Mouse (Mus musculus): ENCODE measurements around the gene Sik3.

Gene Sik3

DNA sequence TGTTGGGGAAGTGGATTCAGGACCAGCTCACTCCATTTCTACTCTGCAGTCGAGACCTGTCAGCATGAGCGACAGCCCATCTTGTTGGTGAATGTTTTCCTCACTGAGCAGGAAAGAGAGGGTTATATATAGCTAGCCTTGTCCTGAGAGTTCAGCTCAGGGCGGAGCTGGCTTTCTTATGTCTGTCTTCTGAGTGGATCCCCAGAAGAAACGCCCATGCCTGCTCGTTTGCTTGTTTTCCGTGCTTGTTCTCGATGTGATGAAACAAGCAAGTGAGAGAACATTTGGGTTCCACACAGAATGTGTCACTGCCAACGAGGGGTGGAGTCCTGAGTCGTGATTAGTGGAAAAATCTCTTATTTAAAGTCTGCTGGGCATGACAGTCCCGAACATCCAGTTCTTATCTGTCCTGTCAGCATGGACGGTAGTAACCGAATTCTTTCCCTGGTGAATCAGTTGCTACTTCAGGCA, 184.1 kb downstream of the Sik3 start:
- DNase-seq: no peak

DNA sequence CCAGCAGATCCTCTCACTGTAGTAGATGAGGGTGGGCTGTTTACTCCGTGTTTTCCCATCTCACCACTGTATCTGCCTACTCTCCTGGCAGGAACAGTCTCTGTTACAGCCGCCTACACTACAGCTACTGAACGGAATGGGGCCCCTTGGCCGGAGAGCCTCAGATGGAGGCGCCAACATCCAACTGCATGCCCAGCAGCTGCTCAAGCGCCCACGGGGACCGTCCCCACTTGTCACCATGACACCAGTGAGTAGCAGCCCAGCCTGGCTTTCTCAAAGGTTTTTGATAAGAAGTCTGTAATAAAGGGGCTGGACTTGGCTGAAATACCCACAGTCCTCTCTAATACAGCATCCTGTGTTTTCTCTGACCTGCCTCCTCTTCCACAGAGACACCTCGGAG, 185.8 kb downstream of the Sik3 start:
- DNase-seq: no peak

DNA sequence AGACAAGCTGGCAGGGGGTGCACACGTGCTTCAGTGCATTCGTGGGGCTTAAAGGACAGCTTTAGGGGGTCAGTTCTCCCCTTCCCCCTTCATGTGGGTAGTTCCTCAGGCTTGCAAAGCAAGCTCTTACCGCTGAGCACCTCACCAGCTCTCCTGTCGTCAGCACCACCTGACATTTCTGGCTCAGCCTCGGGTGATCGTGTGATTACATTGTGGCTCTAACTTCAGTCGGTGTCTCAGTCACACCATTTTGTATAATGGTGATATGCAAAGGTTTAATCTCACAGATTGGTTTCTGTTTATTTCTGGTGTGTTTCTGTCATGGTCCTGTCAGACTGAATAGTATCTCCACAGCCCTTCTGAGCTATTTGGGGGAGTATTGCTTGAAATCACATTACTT, 186.3 kb downstream of the Sik3 start:
- no peak for DNase-seq

DNA sequence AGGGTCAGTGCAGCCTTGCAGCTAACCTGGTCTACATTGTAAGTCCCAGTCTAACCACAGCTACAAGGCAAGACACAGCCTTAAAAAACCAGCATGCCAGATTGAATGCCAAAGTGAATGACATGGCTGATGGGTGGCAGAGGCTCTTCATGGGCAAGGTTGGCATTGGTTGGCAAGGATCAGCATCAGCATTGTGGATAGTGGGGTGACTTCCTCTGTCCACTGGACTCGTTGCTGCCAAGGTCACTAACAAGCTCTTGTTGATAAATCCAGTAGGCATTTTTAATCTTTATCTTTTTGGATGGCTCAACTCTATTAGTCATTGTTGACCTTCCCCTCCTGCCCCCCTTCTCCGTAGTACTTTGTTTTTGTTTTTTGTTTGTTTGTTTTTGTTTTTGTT, 187.0 kb downstream of the Sik3 start:
- DNase-seq: no peak

DNA sequence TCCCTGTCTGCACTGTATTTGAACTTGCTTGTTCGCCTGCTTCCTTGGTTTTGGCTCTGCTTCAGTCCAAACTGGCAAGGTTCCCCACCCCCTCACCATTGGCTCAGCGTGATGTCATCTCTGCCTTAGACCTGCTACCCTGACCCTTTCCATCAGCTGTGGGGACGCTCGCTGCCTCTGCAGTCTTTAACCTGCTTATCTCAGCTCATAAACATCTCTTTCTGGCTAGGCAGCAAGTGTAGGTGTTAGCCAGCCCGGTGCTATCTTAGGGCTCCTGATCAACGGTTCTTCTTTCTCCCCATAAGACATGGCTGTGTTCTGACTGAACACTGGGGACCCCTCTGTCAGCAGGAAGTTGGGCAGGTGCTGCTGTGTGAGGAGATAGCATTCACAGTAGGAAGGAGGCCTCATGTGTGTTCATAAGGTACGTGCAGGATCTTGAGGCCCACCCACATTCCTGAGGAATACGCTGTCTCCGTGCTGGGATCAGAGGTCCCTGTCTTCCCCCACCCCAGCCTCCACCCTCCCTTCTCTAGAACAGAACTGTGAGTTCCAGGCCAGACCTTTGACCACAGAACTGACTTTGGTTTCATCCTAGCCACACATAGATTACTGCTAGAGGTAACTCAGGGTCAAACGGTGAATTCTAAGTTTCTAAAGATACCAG, 194.3 kb downstream of the Sik3 start:
- DNase-seq: no peak

DNA sequence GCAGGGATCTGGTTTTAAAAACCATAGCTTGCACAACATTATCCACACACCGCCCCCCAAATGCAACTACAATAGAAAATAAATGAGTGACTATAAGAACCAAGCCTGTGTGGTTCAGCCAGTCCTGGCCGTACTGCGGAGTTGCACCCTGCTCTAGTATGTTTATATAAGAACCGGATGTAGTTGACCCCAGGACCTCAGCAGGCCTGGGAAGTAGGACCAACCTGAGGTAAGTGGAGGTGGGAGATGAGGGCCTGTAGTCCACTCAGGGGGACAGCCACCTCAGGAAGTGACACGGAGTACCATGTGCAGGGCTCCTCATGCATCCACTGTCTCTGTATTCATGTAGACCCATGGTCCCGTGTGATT, 194.9 kb downstream of the Sik3 start:
- no peak for DNase-seq

DNA sequence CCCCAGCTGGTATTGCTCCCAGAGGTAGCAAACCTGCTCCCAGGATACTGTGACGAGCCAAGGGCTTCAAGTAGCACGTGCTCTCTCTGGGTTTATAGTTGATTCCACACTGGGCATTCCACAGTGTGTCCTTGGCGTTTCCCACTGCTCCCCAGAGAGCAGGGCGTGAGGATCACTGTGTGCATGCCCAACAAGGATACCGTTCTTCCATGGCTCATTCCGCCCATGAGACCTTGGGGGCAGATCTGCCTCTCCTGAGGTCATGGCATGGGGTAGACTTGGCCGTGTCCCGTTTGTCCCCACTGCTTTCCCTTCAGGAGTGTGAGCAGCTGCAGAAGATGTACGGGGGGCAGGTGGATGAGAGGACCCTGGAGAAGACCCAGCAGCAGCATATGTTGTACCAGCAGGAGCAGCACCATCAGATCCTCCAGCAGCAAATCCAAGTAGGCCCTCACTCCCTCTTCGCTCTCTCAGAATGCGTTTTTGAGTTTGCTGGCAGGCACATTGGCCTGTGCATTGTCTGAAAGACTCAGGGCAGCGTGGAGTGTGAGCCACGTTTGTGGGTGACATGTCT, 195.9 kb downstream of the Sik3 start:
- peak; percentile 48 for DNase-seq

DNA sequence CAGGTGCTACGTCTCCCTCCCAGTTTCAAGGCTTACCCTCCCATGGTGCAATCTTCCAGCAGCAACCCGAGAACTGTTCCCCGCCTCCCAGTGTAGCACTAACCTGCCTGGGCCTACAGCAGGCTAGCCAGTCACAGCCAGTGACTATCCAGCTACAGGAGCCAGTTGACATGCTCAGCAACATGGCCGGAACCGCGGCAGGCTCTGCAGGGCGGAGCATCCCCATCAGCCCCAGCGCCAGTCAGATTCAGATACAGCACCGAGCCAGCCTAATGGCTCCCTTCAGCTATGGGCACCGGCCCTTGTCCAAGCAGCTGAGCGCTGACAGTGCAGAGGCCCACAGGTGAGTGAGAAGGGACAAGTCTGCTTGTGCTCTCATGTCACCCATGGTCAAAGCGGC, 197.9 kb downstream of the Sik3 start:
- DNase-seq: no peak

DNA sequence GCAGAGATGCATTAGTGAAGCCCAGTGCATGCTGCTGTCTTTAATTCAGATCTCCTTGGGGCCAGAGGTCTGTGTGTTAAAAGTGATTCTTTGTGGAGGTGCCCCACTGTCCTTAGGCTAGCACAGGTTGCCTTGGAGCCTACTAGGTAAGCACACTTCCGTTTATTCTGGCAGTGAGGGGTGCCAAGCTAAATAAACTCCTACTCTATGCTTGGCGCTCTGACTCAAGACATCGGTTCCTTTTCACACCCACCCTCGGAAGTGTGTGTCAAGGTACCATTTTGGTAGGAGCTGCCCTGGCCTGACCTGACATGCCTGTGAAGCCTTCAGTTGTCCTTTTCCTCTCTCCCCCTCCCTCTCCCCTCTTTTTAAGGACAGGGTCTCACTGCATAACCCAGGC, 201.7 kb downstream of the Sik3 start:
- DNase-seq: no peak

DNA sequence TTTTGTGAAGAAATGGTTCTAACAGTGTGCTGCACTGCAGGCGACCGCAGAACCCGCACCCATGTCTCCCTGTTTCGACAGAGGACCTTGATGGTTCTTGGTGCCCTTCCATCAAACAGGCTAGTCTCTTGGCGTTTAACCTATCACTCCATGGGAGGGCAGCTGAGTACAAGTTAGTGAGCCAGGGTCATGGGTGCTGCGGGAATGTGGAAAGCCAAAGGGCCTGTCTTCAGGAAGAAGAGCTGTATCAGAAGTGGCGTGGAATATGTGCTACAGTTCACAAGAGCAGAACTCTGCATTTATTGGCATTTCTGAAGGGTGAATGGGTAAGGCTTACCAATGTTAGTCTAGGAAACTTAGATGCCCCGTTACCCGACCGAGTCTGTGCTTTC, 202.3 kb downstream of the Sik3 start:
- DNase-seq: no peak

DNA sequence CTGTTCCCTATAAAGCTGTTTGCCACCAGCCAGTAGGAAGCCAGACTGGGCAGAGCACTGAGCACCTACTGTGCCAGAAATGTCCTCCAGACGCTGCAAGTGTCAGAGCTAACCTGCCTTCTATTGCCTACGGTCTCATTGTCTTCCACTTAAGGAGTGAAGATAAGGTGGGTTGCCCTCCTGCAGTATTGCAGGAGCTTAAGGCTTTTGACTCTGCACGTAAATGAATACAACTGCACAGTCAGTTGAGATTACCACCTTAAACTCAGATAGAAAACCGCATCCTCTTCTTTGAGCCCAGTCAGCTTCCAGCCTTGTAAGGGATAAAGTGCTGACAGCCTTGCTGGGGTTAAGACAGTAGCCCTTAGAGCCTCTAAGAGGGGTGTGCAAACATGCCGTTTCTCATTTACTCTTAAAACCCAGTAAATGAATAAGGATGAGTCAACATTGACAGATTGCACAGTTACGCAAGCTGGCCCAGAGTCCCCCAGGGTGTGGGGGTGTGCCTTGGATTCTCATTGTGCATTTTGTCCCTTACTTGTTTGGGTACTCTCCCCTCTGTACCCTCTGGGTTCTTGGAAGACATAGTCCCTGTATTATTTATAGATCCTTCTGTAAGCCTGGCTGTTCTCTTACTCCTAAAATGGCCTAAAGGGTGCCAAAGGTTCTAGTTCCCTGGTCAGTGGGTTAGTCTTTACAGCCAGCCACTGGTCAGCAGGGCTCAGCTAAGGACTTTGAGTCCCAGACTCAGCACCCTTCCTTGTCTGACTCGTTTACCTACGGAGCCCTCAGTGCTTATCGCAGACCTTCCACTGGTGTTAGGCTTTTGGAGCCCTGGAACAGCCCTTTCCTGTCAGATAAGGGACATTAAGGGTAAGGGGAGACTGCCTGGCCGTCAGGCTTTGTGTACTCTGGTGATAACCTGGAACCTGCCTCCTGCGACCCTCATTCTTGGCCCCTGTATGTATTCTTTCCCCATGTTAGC, 203.0 kb downstream of the Sik3 start:
- peak; percentile 39 for DNase-seq

DNA sequence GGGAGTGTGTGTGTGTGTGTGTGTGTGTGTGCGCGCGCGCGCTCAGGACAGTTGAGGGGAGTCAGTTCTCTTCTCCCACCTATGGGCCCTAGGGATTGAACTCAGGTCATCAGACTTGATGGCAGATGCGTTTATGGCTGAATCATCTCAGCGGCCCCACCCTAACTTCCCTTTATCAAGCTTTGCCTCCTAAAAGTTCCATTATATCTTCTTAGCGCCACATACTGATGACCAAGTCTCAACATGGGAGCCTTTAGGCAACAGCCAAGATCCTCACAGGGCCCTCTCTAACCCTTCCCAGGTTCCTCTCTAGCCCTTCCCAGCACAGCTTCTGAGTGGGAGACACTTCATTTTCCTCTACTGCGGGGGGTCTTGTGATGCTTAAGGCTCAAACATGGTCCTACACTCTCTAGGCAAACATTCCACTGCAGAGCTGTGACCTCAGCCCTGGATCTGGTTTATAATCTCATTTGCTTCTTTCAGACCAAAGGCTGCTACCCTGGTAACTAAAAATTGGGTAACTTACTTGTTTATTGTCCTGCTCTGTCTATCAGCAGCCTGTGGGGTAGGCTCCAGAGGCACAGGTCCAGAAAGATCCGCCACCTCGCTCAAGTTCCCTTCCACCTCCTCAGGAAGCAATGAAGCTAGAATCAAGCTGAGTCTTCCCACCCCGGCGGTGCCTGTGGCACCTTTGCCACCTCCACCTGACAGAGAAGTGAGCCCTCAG, 204.3 kb downstream of the Sik3 start:
- DNase-seq: no peak

DNA sequence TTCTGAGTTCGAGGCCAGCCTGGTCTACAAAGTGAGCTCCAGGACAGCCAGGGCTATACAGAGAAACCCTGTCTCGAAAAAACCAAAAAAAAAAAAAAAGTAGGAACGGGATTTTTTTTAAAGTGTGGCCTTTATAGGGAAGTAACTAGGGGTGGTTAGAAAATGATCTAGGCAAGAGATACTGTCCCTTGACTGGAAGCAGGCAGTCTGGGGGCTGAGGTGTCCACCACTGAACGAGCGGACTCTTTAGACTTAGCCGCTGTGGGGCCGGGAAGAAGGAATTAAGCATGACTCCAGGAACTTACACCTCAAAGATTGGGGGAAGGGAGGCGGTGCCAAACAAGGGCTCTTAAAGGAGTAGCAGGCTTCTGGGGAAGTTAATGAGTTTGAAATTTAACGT, 205.6 kb downstream of the Sik3 start:
- no peak for DNase-seq

DNA sequence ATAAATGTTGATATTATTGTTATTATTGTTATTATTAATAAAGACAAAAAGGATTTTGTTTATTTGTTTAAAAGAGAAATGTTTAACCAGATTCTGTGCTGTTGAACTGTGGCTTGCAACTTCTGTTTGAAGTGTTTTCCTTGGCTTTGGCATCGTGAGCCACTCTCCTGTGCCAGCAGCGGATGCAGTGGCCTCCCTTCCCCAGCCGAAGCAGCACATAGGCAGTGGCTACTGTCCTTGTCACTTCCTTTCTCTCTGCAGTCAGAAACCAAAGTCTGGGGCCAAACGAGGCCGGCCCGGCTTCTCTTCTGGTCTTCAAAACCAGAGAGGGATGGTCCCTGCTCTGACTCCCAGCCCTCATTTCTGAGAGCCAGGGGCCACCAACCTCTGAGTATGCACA, 210.5 kb downstream of the Sik3 start:
- no peak for DNase-seq

DNA sequence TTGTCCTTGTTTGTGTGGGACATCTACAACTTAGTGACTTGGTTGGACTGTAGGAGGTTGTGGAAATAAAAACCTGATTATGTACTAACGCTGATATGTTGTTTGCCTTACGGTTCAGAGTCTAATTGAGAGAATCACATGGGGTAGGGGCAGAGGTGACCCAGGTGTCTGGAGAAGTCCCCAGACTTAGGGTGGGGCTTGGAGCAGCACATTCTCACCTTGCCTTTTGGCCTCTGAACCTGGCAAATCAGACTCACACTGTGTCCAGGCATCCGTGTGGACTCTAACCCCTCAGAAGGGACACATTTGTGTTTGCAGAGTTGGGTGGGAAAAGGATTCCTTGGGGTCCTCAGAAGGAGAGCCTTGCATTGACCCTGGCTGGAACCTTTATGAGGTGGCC, 211.5 kb downstream of the Sik3 start:
- no peak for DNase-seq

DNA sequence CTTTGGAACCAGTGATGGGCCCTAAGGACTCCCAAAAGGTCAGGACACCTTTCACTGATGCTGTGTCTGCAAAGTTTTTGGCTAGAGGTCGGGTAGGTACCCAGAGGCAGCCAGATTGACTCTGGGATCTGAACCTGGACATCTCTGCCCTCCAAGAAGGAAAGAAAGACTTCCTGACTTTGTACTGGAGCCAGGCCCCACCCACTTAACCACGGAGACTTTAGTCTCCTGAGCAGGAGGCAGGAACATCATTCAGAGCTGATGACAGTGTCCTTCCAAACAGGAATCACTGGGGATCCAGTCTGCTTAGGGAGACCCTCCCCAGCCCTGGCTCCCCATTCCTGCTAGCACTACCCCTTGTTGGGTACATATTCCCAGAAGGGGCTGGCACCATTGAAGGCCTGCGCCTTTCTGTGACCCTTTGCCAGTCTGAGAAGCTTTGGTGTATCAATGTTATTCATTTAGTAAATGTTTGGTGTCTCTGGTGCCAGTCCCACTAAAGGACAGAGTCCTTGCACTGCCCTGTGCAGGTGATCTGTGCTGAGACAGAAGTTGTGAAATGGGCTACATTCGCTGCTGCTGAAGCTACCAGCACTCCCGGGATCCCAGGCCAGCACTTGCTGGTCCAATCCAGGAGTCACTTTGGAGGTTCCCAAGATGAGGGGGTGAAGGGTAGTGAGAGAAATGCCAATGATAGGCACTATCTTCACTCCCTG, 212.5 kb downstream of the Sik3 start:
- DNase-seq: no peak

DNA sequence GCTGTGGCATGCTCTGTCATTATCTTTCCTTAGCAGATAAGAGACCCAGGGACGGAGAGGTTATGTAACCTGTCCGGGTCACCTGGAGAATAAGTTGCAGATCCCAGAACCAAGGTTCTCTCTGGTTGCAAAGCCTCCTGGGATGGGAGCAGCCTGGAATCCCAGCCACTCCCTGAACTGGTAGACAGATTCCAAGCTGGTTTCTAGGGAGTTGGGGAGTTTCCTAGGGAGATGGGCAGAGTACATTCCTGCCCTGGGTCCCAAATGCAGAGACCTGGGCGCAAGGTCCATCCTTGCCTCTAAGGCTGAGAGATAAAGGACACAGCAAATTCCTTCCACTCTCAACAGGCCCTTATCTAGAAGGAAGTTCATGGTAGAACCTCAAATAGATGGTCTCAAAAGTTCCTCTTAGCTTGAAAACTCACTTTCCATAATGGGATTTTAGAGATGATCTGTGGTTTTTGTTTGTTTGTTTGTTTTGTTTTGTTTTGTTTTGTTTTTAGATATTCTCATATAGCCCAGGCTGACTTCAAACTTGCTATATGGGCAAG, 214.5 kb downstream of the Sik3 start:
- no peak for DNase-seq

DNA sequence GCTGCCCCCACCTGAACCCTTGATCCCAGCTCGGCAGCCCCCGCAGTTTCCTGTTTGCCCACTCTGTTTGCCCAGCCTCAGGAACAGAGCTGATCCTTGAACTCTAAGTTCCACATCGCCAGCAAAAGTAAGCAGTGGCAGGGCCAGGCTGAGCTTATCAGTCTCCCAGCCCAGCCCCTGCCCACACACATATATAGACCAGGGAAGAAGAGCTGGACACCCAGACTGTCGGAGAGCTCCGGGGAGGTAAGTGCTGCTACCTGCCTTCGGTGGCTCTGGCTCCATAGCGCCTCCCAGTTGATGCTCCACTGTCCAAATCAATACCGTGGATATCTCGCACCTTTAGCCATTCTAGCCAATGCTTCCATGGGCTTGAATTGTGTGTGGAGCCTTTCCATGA, 215.9 kb downstream of the Sik3 start, which contains the start of gene Apoa1:
Gene Apoa1, plus strand, starts transcription at position 90 of the 400 bp plus-strand sequence.
- no peak for DNase-seq

DNA sequence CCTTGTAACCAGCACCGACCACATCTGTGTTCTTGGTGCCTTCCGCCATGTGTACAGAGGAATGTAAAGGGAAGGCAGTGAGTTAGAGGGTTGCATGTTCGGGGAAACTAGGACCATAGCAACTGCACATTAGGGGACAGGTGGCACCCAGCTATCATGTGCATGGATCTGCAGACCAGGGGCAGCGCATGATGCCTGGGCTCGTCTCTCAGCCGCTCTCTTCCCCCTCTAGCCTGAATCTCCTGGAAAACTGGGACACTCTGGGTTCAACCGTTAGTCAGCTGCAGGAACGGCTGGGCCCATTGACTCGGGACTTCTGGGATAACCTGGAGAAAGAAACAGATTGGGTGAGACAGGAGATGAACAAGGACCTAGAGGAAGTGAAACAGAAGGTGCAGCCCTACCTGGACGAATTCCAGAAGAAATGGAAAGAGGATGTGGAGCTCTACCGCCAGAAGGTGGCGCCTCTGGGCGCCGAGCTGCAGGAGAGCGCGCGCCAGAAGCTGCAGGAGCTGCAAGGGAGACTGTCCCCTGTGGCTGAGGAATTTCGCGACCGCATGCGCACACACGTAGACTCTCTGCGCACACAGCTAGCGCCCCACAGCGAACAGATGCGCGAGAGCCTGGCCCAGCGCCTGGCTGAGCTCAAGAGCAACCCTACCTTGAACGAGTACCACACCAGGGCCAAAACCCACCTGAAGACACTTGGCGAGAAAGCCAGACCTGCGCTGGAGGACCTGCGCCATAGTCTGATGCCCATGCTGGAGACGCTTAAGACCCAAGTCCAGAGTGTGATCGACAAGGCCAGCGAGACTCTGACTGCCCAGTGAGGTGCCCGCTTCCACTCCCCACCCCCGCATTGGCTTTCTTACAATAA, 217.2 kb downstream of the Sik3 start:
- DNase-seq: peak; percentile 92

DNA sequence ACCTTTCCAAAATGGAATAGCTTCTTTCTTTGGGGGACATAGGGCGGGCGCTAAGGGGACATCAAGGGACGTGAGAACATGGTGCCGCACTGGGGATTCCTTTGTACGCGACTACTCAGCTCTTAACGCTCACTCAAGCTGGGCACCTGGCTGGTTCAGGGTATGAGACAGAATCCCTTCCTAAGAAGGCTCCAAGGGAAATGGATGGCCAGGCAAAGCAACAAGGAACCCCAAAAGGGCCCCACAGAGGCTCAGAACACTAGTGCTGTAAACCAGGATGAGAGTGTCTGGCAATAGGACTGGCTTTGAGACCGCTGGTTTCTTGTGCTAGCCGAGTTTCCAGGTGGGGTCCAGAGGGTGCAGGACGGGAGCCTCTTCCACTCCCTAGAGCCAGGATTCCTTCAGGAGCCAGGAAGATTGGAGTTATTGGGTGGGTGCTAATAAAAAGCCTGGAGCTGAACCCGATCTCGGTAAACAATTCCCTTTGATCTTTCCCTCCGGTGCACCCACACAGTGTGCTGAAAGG, 217.9 kb downstream of the Sik3 start:
- DNase-seq: no peak

DNA sequence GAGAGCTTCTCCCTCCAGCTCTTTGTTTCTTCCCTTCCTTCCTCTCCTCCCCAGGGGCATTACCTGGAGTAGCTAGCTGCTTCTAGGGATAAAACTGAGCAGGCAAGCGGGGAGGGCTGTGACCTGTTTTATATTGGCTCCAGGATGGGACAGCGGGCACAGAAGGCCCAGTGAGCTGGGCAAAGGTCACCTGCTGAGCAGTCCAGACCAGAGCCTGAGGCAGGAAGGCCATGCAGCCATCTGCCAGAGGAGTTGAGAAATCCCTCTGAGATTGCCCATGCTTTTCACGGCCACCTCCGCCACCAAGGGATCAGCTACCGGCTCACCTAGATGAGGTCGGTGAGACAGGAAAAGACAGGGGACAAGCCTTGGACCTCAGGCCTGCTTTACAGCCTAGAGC, 222.6 kb downstream of the Sik3 start:
- peak; percentile 44 for DNase-seq

DNA sequence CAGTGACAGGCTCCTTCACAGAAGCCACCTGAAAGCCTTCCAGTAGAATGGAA, 222.8 kb downstream of the Sik3 start, which contains the start of gene Apoc3:
Gene Apoc3, minus strand, starts transcription at position 41 of the 53 bp plus-strand sequence.
- no peak for DNase-seq
